Mouse (Mus musculus) E14TG2a.4 (cell line): ENCODE results near the gene Sestd1.

ENCODE experiments used
- H3K27me3 ChIP-seq: 2 replicates; pipeline ENCODE4 v1.6.1; 2014; ENCODE audit warnings: low read length, control low read depth; ENCODE audit not compliant: insufficient read depth
- H3K36me3 ChIP-seq: 2 replicates; pipeline ENCODE4 v1.6.1; 2014; ENCODE audit warnings: low read length, control low read depth; ENCODE audit not compliant: insufficient read depth
- H3K4me1 ChIP-seq: replicated peaks from 2 replicates; pipeline ENCODE4 v1.6.1; 2014; ENCODE audit warnings: low read depth, low read length, control low read depth
- H3K4me3 ChIP-seq: replicated peaks from 2 replicates; pipeline ENCODE4 v1.5.1; 2014; ENCODE audit warnings: mild to moderate bottlenecking, low read length
- H3K9me3 ChIP-seq: 2 replicates; pipeline ENCODE4 v1.6.1; 2014; ENCODE audit warnings: low read length, control low read depth
- CTCF ChIP-seq: conservative IDR thresholded peaks from 2 replicates; pipeline ENCODE4 v1.5.1; 2014; ENCODE audit warnings: low read length
- NANOG ChIP-seq: IDR thresholded peaks from 2 replicates; pipeline ENCODE4 v1.6.1; 2014; ENCODE audit warnings: borderline replicate concordance, low read length, mixed read lengths
- POU5F1 ChIP-seq: IDR thresholded peaks from 2 replicates; pipeline ENCODE4 v1.6.1; 2014; ENCODE audit warnings: low read length, borderline replicate concordance

Sestd1 gene

DNA sequence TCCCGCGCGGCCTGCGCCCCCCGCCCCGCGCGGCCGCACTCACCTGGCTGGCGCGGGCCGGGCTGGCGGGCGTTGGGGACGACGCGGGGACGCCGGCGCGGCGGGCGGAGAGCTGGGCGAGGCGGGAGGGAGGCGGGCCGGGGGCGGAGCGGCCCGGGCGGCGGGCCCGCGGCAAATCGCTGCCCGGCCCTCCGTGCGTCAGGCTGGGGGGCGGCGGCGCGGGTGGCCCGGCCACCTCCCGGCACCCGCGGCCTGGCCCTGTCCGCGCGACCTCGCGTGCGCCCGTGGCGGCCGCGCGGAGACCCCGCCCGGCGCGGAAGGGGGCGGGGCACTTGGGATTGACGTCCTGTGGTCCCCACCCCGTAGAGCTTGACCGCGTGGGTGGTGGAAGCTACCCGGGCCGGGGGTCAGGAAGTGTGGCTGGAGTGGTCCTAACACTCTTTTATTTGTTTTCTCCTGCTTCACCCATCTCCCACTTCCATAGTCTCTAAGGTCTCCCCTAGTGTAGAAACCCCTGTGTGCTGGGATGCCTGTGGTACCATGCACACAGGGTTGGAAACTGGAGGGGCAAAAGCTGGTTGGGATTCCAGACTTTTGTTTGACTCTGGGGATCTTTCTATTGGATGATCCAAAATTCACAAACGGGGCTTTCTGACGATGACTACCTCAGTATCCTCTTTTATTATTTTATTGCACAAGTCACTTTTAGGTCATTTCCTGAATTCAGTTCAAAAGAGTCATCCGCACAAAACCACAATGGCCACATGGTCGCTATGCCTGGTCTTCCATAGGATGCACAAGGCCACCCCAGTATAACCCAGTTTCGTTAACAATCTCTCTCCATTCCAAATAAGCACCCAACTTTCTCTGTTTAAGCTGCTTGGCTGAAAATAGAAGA, at the start of gene Sestd1:
Sestd1 (minus strand) TSS at position 81 of the 898 bp plus-strand sequence.
- no peaks in the 10 kb centered on the region for H3K36me3 ChIP-seq
- TF ChIP-seq CTCF (no peak), POU5F1 (no peak), NANOG (no peak)
- peaks cover 19% of the 10 kb centered on the region for H3K4me1 ChIP-seq
- no peaks in the 10 kb centered on the region for H3K9me3 ChIP-seq
- peaks cover 21% of the 10 kb centered on the region for H3K27me3 ChIP-seq
- H3K4me3 ChIP-seq: peak within 1 kb of the TSS; percentile 87

DNA sequence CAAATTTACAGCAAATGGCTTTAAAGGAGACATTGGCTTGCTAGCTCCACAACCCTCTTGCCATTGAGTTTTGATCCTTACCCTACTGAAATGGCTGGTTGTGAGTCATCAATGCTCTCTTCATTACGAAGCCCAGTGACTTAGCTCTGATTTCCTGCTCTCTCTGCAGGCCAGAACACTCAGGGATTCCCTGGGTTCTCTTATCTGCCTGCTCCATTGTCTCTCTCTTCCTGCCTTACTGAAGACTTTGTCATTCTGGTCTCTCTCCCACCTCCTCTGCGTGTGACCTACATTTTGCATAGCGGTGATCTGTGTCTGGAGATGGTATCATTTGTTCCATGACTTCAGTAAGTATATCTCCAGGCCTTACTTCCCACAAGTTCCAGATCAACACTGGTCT, 46.9 kb upstream of the Sestd1 start:
- no peak for TF ChIP-seq POU5F1
- TF ChIP-seq CTCF: no peak
- TF ChIP-seq NANOG: no peak
- no peaks in the 10 kb centered on the region for H3K36me3 ChIP-seq
- no peaks in the 10 kb centered on the region for H3K27me3 ChIP-seq
- H3K4me3 ChIP-seq: no peak overlapping the region
- no peaks in the 10 kb centered on the region for H3K9me3 ChIP-seq
- peaks cover 11% of the 10 kb centered on the region for H3K4me1 ChIP-seq

DNA sequence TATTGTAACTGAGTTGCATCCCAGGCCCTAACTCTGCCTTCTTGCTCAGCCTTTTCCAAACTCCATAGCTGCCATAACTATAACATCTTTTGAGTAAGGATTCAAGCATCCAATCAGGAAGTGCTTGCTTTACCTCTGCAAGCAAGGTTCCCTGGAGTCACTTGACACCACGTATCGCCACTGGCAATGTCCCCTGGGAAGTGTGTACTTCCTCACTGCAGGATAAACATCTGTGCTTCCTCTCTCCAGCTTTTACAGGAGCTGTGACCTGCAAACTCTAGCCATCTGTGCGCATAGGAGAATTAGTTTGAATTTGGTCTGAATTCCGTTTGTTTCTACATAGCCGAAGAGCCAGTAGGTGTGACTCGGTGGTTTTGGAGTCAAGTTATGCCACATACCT, 43.3 kb upstream of the Sestd1 start:
- Histone ChIP-seq H3K27me3 (no peaks in the 10 kb centered on the region), H3K9me3 (no peaks in the 10 kb centered on the region), H3K4me3 (no peak overlapping the region), H3K36me3 (no peaks in the 10 kb centered on the region), H3K4me1 (peaks cover 11% of the 10 kb centered on the region)
- TF ChIP-seq NANOG (no peak), CTCF (no peak), POU5F1 (no peak)

- Histone ChIP-seq H3K27me3 (no peaks in the 10 kb centered on the region), H3K9me3 (no peaks in the 10 kb centered on the region), H3K4me3 (no peak overlapping the region), H3K36me3 (no peaks in the 10 kb centered on the region), H3K4me1 (peaks cover 11% of the 10 kb centered on the region)
- TF ChIP-seq POU5F1 (no peak), NANOG (no peak), CTCF (no peak)
Observed at GRCm38 (mm10) chr2:77323156-77323555, 42.8 kb upstream of the Sestd1 start.

DNA sequence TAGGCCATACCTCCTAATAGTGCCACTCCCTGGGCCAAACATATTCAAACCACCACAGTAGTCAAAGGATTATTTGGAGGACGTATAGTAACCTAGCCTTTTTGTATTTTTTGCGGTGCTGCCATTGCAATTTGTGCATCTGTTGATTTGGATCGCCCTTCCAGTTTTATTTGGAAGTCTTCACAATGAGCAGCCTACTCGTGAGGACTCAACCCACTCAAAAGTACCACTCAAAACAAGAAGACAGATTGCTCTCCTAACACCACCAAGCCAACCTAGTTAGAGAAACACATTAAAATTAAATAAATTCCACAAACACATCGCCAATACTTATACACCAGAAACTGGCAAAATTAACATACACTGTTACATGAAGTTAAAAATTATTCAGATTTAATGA, 38.8 kb upstream of the Sestd1 start:
- no peaks in the 10 kb centered on the region for H3K9me3 ChIP-seq
- no peak overlapping the region for H3K4me3 ChIP-seq
- H3K36me3 ChIP-seq: no peaks in the 10 kb centered on the region
- H3K27me3 ChIP-seq: no peaks in the 10 kb centered on the region
- TF ChIP-seq NANOG: no peak
- TF ChIP-seq CTCF: no peak
- H3K4me1 ChIP-seq: peaks cover 11% of the 10 kb centered on the region

DNA sequence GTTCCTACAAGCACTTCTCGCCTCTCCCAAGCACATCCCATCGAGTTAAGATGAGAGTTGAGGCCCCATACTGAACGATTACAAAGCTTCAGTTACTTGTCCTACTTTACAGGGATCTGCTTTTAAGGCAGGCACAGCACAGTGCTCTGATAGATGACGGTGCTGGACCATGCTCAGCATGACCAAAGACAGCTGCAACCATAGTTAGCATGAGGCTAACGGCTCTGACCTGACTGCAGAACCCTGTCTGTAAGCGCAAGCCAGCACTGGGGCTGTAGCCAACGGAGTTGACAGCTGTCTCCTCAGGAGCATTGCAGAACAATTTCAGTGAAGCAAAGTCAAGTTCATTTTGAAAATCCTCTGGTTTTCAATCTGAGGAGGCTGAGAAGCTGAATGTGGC, 36.6 kb upstream of the Sestd1 start:
- TF ChIP-seq CTCF: no peak
- TF ChIP-seq POU5F1: no peak
- TF ChIP-seq NANOG: no peak
- Histone ChIP-seq H3K4me1 (peaks cover 11% of the 10 kb centered on the region), H3K27me3 (peaks cover 6% of the 10 kb centered on the region; the same call in 1 of the 2 replicates), H3K36me3 (no peaks in the 10 kb centered on the region), H3K4me3 (no peak overlapping the region), H3K9me3 (no peaks in the 10 kb centered on the region)

- Histone ChIP-seq H3K36me3 (no peaks in the 10 kb centered on the region), H3K27me3 (peaks cover 8% of the 10 kb centered on the region; the same call in 1 of the 2 replicates), H3K4me1 (peaks cover 18% of the 10 kb centered on the region), H3K4me3 (no peak overlapping the region), H3K9me3 (no peaks in the 10 kb centered on the region)
- TF ChIP-seq NANOG (no peak), CTCF (no peak), POU5F1 (no peak)
Observed at GRCm38 (mm10) chr2:77313846-77314245, 33.5 kb upstream of the Sestd1 start.

- Histone ChIP-seq H3K9me3 (no peaks in the 10 kb centered on the region), H3K4me1 (peaks cover 18% of the 10 kb centered on the region), H3K36me3 (no peaks in the 10 kb centered on the region), H3K27me3 (peaks cover 8% of the 10 kb centered on the region; the same call in 1 of the 2 replicates), H3K4me3 (no peak overlapping the region)
- no peak for TF ChIP-seq NANOG
- no peak for TF ChIP-seq CTCF
- TF ChIP-seq POU5F1: no peak
Observed at GRCm38 (mm10) chr2:77312616-77313015, 32.2 kb upstream of the Sestd1 start.

GRCm38 (mm10) chr2:77309313-77309712, 28.9 kb upstream of the Sestd1 start:
- H3K4me3 ChIP-seq: no peak overlapping the region
- H3K27me3 ChIP-seq: peaks cover 8% of the 10 kb centered on the region; the same call in 1 of the 2 replicates
- peaks cover 27% of the 10 kb centered on the region for H3K4me1 ChIP-seq
- TF ChIP-seq NANOG: no peak
- TF ChIP-seq POU5F1: no peak
- TF ChIP-seq CTCF: peak; percentile 96
- no peaks in the 10 kb centered on the region for H3K9me3 ChIP-seq
- H3K36me3 ChIP-seq: no peaks in the 10 kb centered on the region
